Mouse (Mus musculus): ENCODE data around the gene Bms1. TPM values are rescaled to one million over a fixed set of nuclear protein-coding genes. Genes with fewer than 3 reads are reported as not detected.

The Bms1 gene
- polyA plus RNA-seq, 2 experiments: 24.4 to 31.1 TPM

GRCm38 (mm10) chr6:118376023-118376422 lies 43.3 kb downstream of the Bms1 start:
- H3K4me3 ChIP-seq (replicated peaks; ENCODE audit: low read length): no peak overlapping the region
- H3K27ac ChIP-seq (replicated peaks; ENCODE audit: low read depth, low read length): no peak overlapping the region
- 17% methylated on average over 10 of the region's 10 CpGs for WGBS
- no peak overlapping the region for H3K9ac ChIP-seq (ENCODE audit: low read depth, low read length, severe bottlenecking)
- H3K36me3 ChIP-seq (ENCODE audit: control insufficient read depth, insufficient read depth, low read length): no peaks in the 10 kb centered on the region
- 0 out of 2 replicates have a peak, but pooled peaks cover 4% of the 10 kb centered on the region for H3K4me1 ChIP-seq (ENCODE audit: control insufficient read depth, insufficient read depth, low read length)
- H3K27me3 ChIP-seq (ENCODE audit: control insufficient read depth, insufficient read depth, low read length): no peaks in the 10 kb centered on the region
- no peak for TF ChIP-seq POLR2A (IDR thresholded peaks at IDR 0.05; ENCODE audit: borderline replicate concordance, extremely low read depth, insufficient read depth, insufficient read length)
- ATAC-seq (ENCODE audit: low FRiP score, low read depth) (no peak), DNase-seq (ENCODE audit: low spot score) (no peak)
- H3K4me2 ChIP-seq (replicated peaks; ENCODE audit: low read depth, low read length, severe bottlenecking): no peak overlapping the region
- no peaks in the 10 kb centered on the region for H3K9me3 ChIP-seq (ENCODE audit: control insufficient read depth, low read length)

GRCm38 (mm10) chr6:118375457-118375856 lies 43.8 kb downstream of the Bms1 start:
- H3K4me2 ChIP-seq (replicated peaks; ENCODE audit: low read depth, low read length, severe bottlenecking): no peak overlapping the region
- H3K36me3 ChIP-seq (ENCODE audit: control insufficient read depth, insufficient read depth, low read length): no peaks in the 10 kb centered on the region
- no peak overlapping the region for H3K27ac ChIP-seq (replicated peaks; ENCODE audit: low read depth, low read length)
- DNase-seq (ENCODE audit: low spot score) (no peak), ATAC-seq (ENCODE audit: low FRiP score, low read depth) (no peak)
- no peak overlapping the region for H3K4me3 ChIP-seq (replicated peaks; ENCODE audit: low read length)
- no peak overlapping the region for H3K9ac ChIP-seq (ENCODE audit: low read depth, low read length, severe bottlenecking)
- no peaks in the 10 kb centered on the region for H3K27me3 ChIP-seq (ENCODE audit: control insufficient read depth, insufficient read depth, low read length)
- WGBS: 39% methylated on average over 3 of the region's 3 CpGs
- no peaks in the 10 kb centered on the region for H3K9me3 ChIP-seq (ENCODE audit: control insufficient read depth, low read length)
- 0 out of 2 replicates have a peak, but pooled peaks cover 4% of the 10 kb centered on the region for H3K4me1 ChIP-seq (ENCODE audit: control insufficient read depth, insufficient read depth, low read length)
- TF ChIP-seq POLR2A (IDR thresholded peaks at IDR 0.05; ENCODE audit: borderline replicate concordance, extremely low read depth, insufficient read depth, insufficient read length): no peak

- ATAC-seq (ENCODE audit: low FRiP score, low read depth): no peak
- Histone ChIP-seq H3K36me3 (ENCODE audit: control insufficient read depth, insufficient read depth, low read length) (no peaks in the 10 kb centered on the region), H3K4me3 (replicated peaks; ENCODE audit: low read length) (no peak overlapping the region), H3K4me1 (ENCODE audit: control insufficient read depth, insufficient read depth, low read length) (0 out of 2 replicates have a peak, but pooled peaks cover 4% of the 10 kb centered on the region), H3K9ac (ENCODE audit: low read depth, low read length, severe bottlenecking) (no peak overlapping the region), H3K9me3 (ENCODE audit: control insufficient read depth, low read length) (no peaks in the 10 kb centered on the region), H3K4me2 (replicated peaks; ENCODE audit: low read depth, low read length, severe bottlenecking) (no peak overlapping the region), H3K27me3 (ENCODE audit: control insufficient read depth, insufficient read depth, low read length) (no peaks in the 10 kb centered on the region), H3K27ac (replicated peaks; ENCODE audit: low read depth, low read length) (no peak overlapping the region)
- WGBS: 74% methylated on average over 3 of the region's 3 CpGs
- DNase-seq (ENCODE audit: low spot score): no peak
- TF ChIP-seq POLR2A (IDR thresholded peaks at IDR 0.05; ENCODE audit: borderline replicate concordance, extremely low read depth, insufficient read depth, insufficient read length): no peak
Measured at GRCm38 (mm10) chr6:118375026-118375425, 44.2 kb downstream of the Bms1 start.

- no peak for DNase-seq (ENCODE audit: low spot score)
- no peaks in the 10 kb centered on the region for H3K9me3 ChIP-seq (ENCODE audit: control insufficient read depth, low read length)
- no peak overlapping the region for H3K27ac ChIP-seq (replicated peaks; ENCODE audit: low read depth, low read length)
- H3K4me2 ChIP-seq (replicated peaks; ENCODE audit: low read depth, low read length, severe bottlenecking): no peak overlapping the region
- ATAC-seq (ENCODE audit: low FRiP score, low read depth): no peak
- no peaks in the 10 kb centered on the region for H3K36me3 ChIP-seq (ENCODE audit: control insufficient read depth, insufficient read depth, low read length)
- WGBS: 41% methylated on average over 5 of the region's 5 CpGs
- H3K4me3 ChIP-seq (replicated peaks; ENCODE audit: low read length): no peak overlapping the region
- TF ChIP-seq POLR2A (IDR thresholded peaks at IDR 0.05; ENCODE audit: borderline replicate concordance, extremely low read depth, insufficient read depth, insufficient read length): no peak
- 0 out of 2 replicates have a peak, but pooled peaks cover 4% of the 10 kb centered on the region for H3K4me1 ChIP-seq (ENCODE audit: control insufficient read depth, insufficient read depth, low read length)
- H3K9ac ChIP-seq (ENCODE audit: low read depth, low read length, severe bottlenecking): no peak overlapping the region
- H3K27me3 ChIP-seq (ENCODE audit: control insufficient read depth, insufficient read depth, low read length): no peaks in the 10 kb centered on the region
Measured at GRCm38 (mm10) chr6:118373294-118373693, 46.0 kb downstream of the Bms1 start.

- Histone ChIP-seq H3K9me3 (ENCODE audit: control insufficient read depth, low read length) (no peaks in the 10 kb centered on the region), H3K4me1 (ENCODE audit: control insufficient read depth, insufficient read depth, low read length) (0 out of 2 replicates have a peak, but pooled peaks cover 4% of the 10 kb centered on the region), H3K4me3 (replicated peaks; ENCODE audit: low read length) (no peak overlapping the region), H3K9ac (ENCODE audit: low read depth, low read length, severe bottlenecking) (no peak overlapping the region), H3K27ac (replicated peaks; ENCODE audit: low read depth, low read length) (no peak overlapping the region), H3K27me3 (ENCODE audit: control insufficient read depth, insufficient read depth, low read length) (no peaks in the 10 kb centered on the region), H3K36me3 (ENCODE audit: control insufficient read depth, insufficient read depth, low read length) (no peaks in the 10 kb centered on the region), H3K4me2 (replicated peaks; ENCODE audit: low read depth, low read length, severe bottlenecking) (no peak overlapping the region)
- no peak for TF ChIP-seq POLR2A (IDR thresholded peaks at IDR 0.05; ENCODE audit: borderline replicate concordance, extremely low read depth, insufficient read depth, insufficient read length)
- ATAC-seq (ENCODE audit: low FRiP score, low read depth) (no peak), DNase-seq (ENCODE audit: low spot score) (no peak)
- WGBS: 75% methylated on average over 5 of the region's 5 CpGs
Measured at GRCm38 (mm10) chr6:118372794-118373193, 46.5 kb downstream of the Bms1 start.

GRCm38 (mm10) chr6:118367502-118367901 lies 51.8 kb downstream of the Bms1 start:
- no peak for DNase-seq (ENCODE audit: low spot score)
- H3K4me3 ChIP-seq (replicated peaks; ENCODE audit: low read length): no peak overlapping the region

More at GRCm38 (mm10) chr6:118367502-118367901, 51.8 kb downstream of the Bms1 start:
- no peaks in the 10 kb centered on the region for H3K4me1 ChIP-seq (ENCODE audit: control insufficient read depth, insufficient read depth, low read length)
- no peak overlapping the region for H3K9ac ChIP-seq (ENCODE audit: low read depth, low read length, severe bottlenecking)
- 83% methylated on average over 7 of the region's 7 CpGs for WGBS
- ATAC-seq (ENCODE audit: low FRiP score, low read depth): no peak
- TF ChIP-seq POLR2A (IDR thresholded peaks at IDR 0.05; ENCODE audit: borderline replicate concordance, extremely low read depth, insufficient read depth, insufficient read length): no peak
- H3K27ac ChIP-seq (replicated peaks; ENCODE audit: low read depth, low read length): no peak overlapping the region
- no peaks in the 10 kb centered on the region for H3K36me3 ChIP-seq (ENCODE audit: control insufficient read depth, insufficient read depth, low read length)
- no peaks in the 10 kb centered on the region; the same call in 1 of the 2 replicates for H3K9me3 ChIP-seq (ENCODE audit: control insufficient read depth, low read length)
- H3K4me2 ChIP-seq (replicated peaks; ENCODE audit: low read depth, low read length, severe bottlenecking): no peak overlapping the region
- H3K27me3 ChIP-seq (ENCODE audit: control insufficient read depth, insufficient read depth, low read length): no peaks in the 10 kb centered on the region
